Mouse (Mus musculus): Measurements from ENCODE around the gene Rabif.

DNA sequence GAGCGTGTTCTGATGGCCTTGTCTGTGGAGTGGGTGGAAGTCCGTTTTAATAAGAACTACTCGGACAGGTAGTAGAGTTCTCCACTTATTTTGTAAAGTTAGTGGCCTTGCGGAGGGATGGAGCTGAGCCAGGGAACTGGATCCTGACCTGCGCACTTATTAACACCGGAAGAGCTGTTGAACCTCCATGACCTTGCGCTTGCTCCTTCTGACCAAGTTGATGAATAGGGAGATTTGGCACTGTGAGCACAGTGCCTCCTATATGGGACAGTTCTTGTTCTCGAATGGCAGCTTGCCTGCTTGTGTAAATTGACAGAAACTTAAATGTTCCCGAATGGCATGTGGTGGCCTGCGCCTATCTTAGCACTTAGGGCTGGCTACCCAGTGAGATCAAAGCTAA is 1.5 kb downstream of the Rabif start:
- TF ChIP-seq GATA1 (IDR thresholded peaks at IDR 0.05; ENCODE audit: borderline replicate concordance, low read length) (no peak), FLI1 (IDR thresholded peaks at IDR 0.05; ENCODE audit: low read length) (no peak)
